Mouse (Mus musculus) embryonic facial prominence, embryonic 11.5 days (tissue): ENCODE results near the gene Kcnk7. TPM values are rescaled to one million over a fixed set of nuclear protein-coding genes. Genes with fewer than 3 reads are reported as not detected.

ENCODE experiments used
- ATAC-seq: fragments of 200-750 bp; cut with Nextera tagmentation; replicated peaks from 2 replicates; pipeline ENCODE4 v1.8.0; 2017; ENCODE audit warnings: low read depth; ENCODE audit not compliant: insufficient number of reproducible peaks, low FRiP score, low TSS enrichment
- DNase-seq: peaks from one replicate; pipeline ENCODE4 v3.0.0-alpha.2; 2015; ENCODE audit warnings: low spot score
- H3K27ac ChIP-seq: fragments of 300-500 bp; sonication (generic); replicated peaks from 2 replicates; pipeline ENCODE4 v1.5.1; 2014; ENCODE audit warnings: mild to moderate bottlenecking, low read depth, low read length, control low read depth
- H3K27me3 ChIP-seq: fragments of 300-500 bp; sonication (generic); 2 replicates; pipeline ENCODE4 v1.6.1; 2014; ENCODE audit warnings: mild to moderate bottlenecking, low read length, moderate library complexity, mixed read lengths; ENCODE audit not compliant: control insufficient read depth, insufficient read depth
- H3K36me3 ChIP-seq: fragments of 300-500 bp; sonication (generic); replicated peaks from 2 replicates; pipeline ENCODE4 v1.6.1; 2014; ENCODE audit warnings: low read depth, mild to moderate bottlenecking, low read length, moderate library complexity, mixed read lengths; ENCODE audit not compliant: control insufficient read depth, insufficient read depth
- H3K4me1 ChIP-seq: fragments of 300-500 bp; sonication (generic); 2 replicates; pipeline ENCODE4 v1.6.1; 2014; ENCODE audit warnings: low read length, mixed read lengths; ENCODE audit not compliant: control insufficient read depth, insufficient read depth
- H3K4me2 ChIP-seq: fragments of 300-500 bp; sonication (generic); 2 replicates; pipeline ENCODE4 v1.6.1; 2014; ENCODE audit warnings: low read depth, mild to moderate bottlenecking, control low read depth, low read length, moderate library complexity
- H3K4me3 ChIP-seq: fragments of 300-500 bp; sonication (generic); 2 replicates; pipeline ENCODE4 v1.5.1; 2014; ENCODE audit warnings: low read depth, low read length, control low read depth
- H3K9ac ChIP-seq: fragments of 300-500 bp; sonication (generic); replicated peaks from 2 replicates; pipeline ENCODE4 v1.6.1; 2014; ENCODE audit warnings: mild to moderate bottlenecking, control low read depth, low read length
- H3K9me3 ChIP-seq: fragments of 300-500 bp; sonication (generic); replicated peaks from 2 replicates; pipeline ENCODE4 v1.6.1; 2016; ENCODE audit warnings: mild to moderate bottlenecking, low read length, inconsistent platforms, mixed read lengths; ENCODE audit not compliant: control insufficient read depth
- WGBS: fragments of 180-500 bp; shearing (Covaris S2); extraction: QIAGEN DNeasy Blood & Tissue Kit; methylation state at CpG from one replicate; pipeline ENCODE4 v1.1.7; 2014; 5-methylcytosine and 5-hydroxymethylcytosine counted together
- polyA plus RNA-seq: library from polyadenylated mRNA; unstranded; fragments of >200 nt; fragmentation: Nextera tagmentation; extraction: Ambion mirVana; gene quantifications from 2 replicates; pipeline ENCODE4 v1.2.1, GENCODE M21; 2014

The Kcnk7 gene
- polyA plus RNA-seq, 1 experiment from 2014 or later = not detected

DNA sequence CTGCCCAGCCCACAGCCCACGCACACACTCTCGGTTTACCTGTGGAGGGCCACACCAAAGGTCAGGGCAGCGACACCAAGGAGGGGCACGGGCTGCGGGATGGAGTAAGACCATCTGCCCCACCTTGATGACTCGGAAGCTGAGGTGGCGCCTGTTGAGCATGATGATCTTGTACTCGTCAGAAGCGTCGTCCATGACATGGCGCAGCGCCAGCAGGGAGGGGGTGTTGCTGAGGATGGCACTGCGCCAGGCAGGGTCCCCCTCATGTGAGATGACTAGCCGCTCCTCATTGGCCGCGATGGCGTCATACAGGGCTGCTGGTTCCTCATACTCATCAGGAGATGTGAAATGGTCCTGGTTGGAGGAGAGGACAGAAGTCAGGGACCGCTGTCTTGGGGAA is 37.8 kb upstream of the Kcnk7 start:
- 95% methylated on average over 18 of the region's 18 CpGs for WGBS
- H3K9ac ChIP-seq = no peak overlapping the region
- H3K9me3 ChIP-seq = no peaks in the 10 kb centered on the region
- ATAC-seq (no peak), DNase-seq (no peak)
- no peaks in the 10 kb centered on the region for H3K27me3 ChIP-seq
- no peak overlapping the region for H3K4me3 ChIP-seq
- peaks cover under 1% of the 10 kb centered on the region for H3K36me3 ChIP-seq
- no peak overlapping the region for H3K27ac ChIP-seq
- peaks cover 5% of the 10 kb centered on the region for H3K4me1 ChIP-seq
- H3K4me2 ChIP-seq = no peak overlapping the region

DNA sequence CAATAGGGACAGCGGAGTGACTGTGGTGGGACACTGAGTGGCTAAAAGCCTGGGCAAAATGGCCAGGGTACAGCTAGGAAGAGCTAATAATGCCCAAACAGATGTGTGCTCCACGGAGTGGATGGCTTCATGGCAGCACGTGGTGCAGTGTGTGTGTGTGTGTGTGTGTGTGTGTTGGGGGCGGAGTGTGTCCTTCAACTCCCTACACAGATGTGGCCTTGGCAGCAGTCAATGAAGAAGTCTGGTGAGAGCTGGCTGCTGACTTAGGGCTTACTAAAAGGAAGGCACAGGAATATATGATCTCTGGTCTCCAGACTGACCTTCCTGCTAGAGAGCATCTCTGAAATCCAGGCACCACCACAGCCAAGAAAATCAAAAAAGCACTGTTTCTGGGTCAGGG is 35.8 kb upstream of the Kcnk7 start:
- 88% methylated on average over 4 of the region's 4 CpGs for WGBS

DNA sequence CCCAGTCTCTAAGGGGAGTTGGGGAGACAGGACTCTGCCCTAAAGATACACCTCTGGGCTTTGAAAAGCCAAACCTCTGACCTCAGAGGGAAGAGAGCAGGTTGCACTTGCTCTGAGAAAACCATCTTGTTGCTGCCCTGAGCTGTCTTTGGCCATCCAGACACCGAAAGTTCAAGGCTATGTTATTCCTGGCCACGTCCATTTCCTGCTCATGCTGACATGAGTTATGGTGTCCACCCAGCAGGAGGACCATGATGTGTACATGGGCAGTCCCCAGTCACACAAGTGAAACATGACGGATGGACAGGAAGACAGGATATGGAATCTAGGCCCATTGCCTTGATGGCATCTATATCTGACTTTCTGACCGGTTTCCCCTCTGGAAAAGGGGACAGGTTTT is 23.7 kb upstream of the Kcnk7 start:
- ATAC-seq (no peak), DNase-seq (no peak)
- no peaks in the 10 kb centered on the region for H3K27me3 ChIP-seq
- H3K4me1 ChIP-seq = no peaks in the 10 kb centered on the region
- no peak overlapping the region for H3K4me3 ChIP-seq
- no peak overlapping the region for H3K4me2 ChIP-seq
- 95% methylated on average over 4 of the region's 4 CpGs for WGBS
- H3K36me3 ChIP-seq = peaks cover 17% of the 10 kb centered on the region
- H3K27ac ChIP-seq = no peak overlapping the region
- H3K9me3 ChIP-seq = no peaks in the 10 kb centered on the region
- no peak overlapping the region for H3K9ac ChIP-seq

More for the DNA sequence above, 35.8 kb upstream of the Kcnk7 start:
- H3K4me1 ChIP-seq = no peaks in the 10 kb centered on the region
- no peak for ATAC-seq
- H3K27ac ChIP-seq = no peak overlapping the region
- no peak overlapping the region for H3K4me3 ChIP-seq
- peaks cover 9% of the 10 kb centered on the region for H3K36me3 ChIP-seq
- H3K9me3 ChIP-seq = no peaks in the 10 kb centered on the region
- H3K27me3 ChIP-seq = no peaks in the 10 kb centered on the region
- DNase-seq = no peak
- H3K4me2 ChIP-seq = no peak overlapping the region
- H3K9ac ChIP-seq = no peak overlapping the region

DNA sequence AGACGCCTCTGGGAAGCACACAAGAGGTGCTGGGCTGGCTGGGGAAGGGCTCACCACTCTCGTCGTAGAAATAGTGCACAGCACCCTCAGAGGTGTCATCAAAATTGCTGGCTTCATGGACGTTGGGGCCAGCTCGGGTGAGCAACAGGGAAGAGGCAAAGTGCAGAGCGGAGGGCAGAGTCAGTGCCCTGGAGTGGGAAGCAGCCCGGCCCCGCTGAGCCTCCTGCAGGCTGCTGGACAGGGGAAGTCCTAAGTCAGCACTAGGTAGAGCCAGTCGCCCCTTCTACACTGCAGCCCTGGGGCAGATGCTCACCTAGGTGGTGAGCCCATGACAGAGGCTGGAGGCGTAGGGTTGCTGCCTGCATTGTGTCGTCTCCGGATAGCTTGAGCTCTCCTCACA is 19.9 kb upstream of the Kcnk7 start:
- 91% methylated on average over 12 of the region's 12 CpGs for WGBS
- no peaks in the 10 kb centered on the region for H3K9me3 ChIP-seq
- no peak for ATAC-seq
- DNase-seq = no peak
- H3K4me2 ChIP-seq = no peak overlapping the region
- H3K4me1 ChIP-seq = peaks cover 2% of the 10 kb centered on the region; the same call in 1 of the 2 replicates
- H3K27ac ChIP-seq = no peak overlapping the region
- no peaks in the 10 kb centered on the region for H3K27me3 ChIP-seq
- H3K4me3 ChIP-seq = no peak overlapping the region
- peaks cover 3% of the 10 kb centered on the region for H3K36me3 ChIP-seq
- no peak overlapping the region for H3K9ac ChIP-seq

DNA sequence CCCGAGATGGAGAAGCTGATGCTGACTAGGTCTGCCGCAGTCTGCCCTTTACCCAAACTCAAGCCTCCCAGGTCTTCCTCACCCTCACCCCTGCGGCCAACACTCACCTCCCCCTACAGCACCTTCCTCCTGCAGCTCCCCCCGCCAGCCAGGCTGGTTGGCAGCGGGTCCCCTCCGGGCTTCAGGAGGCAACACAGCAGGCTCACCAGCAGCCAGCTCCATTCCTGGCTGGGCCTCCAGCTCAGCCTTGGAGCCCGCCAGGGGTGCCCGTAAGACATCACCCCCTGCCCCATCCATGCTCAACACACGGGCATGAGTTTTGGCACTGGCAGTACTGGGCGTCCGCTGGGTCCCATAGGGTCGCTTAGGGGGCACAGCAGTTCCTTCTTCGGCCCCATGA is 19.2 kb upstream of the Kcnk7 start:
- WGBS = 91% methylated on average over 13 of the region's 13 CpGs

DNA sequence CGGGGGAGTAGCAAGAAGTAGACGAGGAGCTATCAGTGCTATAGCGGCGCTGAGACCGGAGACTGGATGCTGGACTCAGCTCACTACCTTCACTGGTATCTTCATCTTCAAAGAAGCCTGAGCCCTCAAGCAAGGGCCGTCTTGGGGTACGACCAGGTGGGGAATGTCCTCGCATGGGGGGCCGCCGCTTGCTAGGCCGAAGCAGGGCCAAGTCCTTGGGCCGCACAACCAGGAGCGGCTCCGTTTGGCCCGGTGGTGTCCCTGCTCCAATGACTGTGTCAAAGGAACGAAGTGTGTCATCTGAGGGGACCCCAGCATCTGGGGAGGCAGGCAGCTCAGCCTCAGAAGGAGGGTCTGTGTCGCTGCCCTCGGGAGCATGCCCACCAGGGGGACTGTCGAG is 18.7 kb upstream of the Kcnk7 start:
- no peak overlapping the region for H3K27ac ChIP-seq
- DNase-seq (no peak), ATAC-seq (no peak)
- H3K4me1 ChIP-seq = peaks cover 4% of the 10 kb centered on the region
- H3K4me3 ChIP-seq = no peak overlapping the region
- no peak overlapping the region for H3K4me2 ChIP-seq
- 95% methylated on average over 19 of the region's 19 CpGs for WGBS
- H3K9ac ChIP-seq = no peak overlapping the region
- H3K9me3 ChIP-seq = no peaks in the 10 kb centered on the region
- no peaks in the 10 kb centered on the region for H3K27me3 ChIP-seq
- peaks cover 3% of the 10 kb centered on the region for H3K36me3 ChIP-seq

More for the DNA sequence above, 19.2 kb upstream of the Kcnk7 start:
- Histone ChIP-seq H3K27ac (no peak overlapping the region), H3K4me3 (no peak overlapping the region), H3K4me2 (no peak overlapping the region), H3K4me1 (peaks cover 2% of the 10 kb centered on the region; the same call in 1 of the 2 replicates), H3K27me3 (no peaks in the 10 kb centered on the region), H3K9ac (no peak overlapping the region), H3K36me3 (peaks cover 3% of the 10 kb centered on the region), H3K9me3 (no peaks in the 10 kb centered on the region)
- DNase-seq (no peak), ATAC-seq (no peak)

DNA sequence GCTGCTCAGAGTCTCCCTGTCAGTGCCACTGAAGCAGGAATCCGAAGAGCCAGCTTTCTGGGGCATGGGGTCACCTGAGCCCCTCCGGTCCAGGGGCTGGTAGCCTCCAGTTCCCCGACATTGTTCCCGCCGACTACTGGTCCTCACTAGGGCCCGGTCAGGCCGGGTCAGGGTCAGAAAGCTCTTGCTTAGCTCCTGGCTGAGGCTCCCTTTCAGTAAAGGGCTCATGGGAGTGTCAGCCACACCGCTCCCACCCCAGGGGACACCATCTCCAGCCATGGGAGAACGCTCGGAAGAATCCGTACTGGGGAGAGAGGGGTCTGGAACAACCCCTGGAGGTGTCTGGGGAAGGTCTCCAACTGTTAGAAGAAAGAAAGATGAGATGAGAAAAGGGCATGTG is 18.3 kb upstream of the Kcnk7 start:
- no peaks in the 10 kb centered on the region for H3K27me3 ChIP-seq
- peaks cover 9% of the 10 kb centered on the region for H3K4me1 ChIP-seq
- no peak overlapping the region for H3K4me2 ChIP-seq
- 96% methylated on average over 11 of the region's 11 CpGs for WGBS
- ATAC-seq (no peak), DNase-seq (no peak)
- H3K36me3 ChIP-seq = peaks cover 3% of the 10 kb centered on the region
- H3K9me3 ChIP-seq = no peaks in the 10 kb centered on the region
- no peak overlapping the region for H3K4me3 ChIP-seq
- H3K27ac ChIP-seq = no peak overlapping the region
- H3K9ac ChIP-seq = no peak overlapping the region

DNA sequence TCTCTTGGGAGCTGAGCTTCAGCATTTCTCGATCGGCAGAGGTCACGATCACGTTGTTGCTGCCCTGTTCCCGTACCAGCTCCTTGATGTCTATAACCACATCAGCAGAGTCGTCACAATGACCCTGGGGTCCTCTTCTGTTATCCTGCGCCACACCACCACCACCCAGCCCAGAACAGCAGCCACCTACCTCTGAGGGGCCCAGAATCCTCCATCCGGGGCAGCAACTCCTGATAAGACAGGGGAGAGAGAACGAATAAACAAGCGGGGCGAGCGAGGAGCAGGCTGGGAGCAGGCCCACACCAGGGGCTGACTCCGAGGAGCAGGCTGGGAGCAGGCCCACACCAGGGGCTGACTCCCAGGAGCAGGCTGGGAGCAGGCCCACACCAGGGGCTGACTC is 17.7 kb upstream of the Kcnk7 start:
- Histone ChIP-seq H3K9ac (no peak overlapping the region), H3K36me3 (peaks cover 3% of the 10 kb centered on the region), H3K27ac (no peak overlapping the region), H3K9me3 (no peaks in the 10 kb centered on the region), H3K27me3 (no peaks in the 10 kb centered on the region), H3K4me1 (peaks cover 9% of the 10 kb centered on the region), H3K4me2 (no peak overlapping the region), H3K4me3 (no peak overlapping the region)
- DNase-seq (no peak), ATAC-seq (no peak)
- 92% methylated on average over 13 of the region's 13 CpGs for WGBS
